Mouse (Mus musculus) stomach, postnatal 0 days (tissue): ENCODE measurements around the gene Mcl1. TPM values are rescaled to one million over a fixed set of nuclear protein-coding genes. Genes with fewer than 3 reads are reported as not detected.

Experiments used
- ATAC-seq: fragments of 200-750 bp; cut with Nextera tagmentation; 2 replicates; pipeline ENCODE4 v1.8.0; 2017; ENCODE audit not compliant: low FRiP score, low TSS enrichment
- DNase-seq: peaks from one replicate; pipeline ENCODE4 v3.0.0-alpha.2; 2016; ENCODE audit warnings: low spot score
- H3K27ac ChIP-seq: fragments of 300-500 bp; sonication (generic); replicated peaks from 2 replicates; pipeline ENCODE4 v1.5.1; 2014; ENCODE audit warnings: mild to moderate bottlenecking, control low read depth
- H3K27me3 ChIP-seq: fragments of 300-500 bp; sonication (generic); 2 replicates; pipeline ENCODE4 v1.6.1; 2014; ENCODE audit warnings: low read length; ENCODE audit not compliant: control insufficient read depth, insufficient read depth
- H3K36me3 ChIP-seq: fragments of 300-500 bp; sonication (generic); 2 replicates; pipeline ENCODE4 v1.6.1; 2014; ENCODE audit warnings: low read length, mixed read lengths; ENCODE audit not compliant: control insufficient read depth, insufficient read depth
- H3K4me1 ChIP-seq: fragments of 300-500 bp; sonication (generic); replicated peaks from 2 replicates; pipeline ENCODE4 v1.6.1; 2014; ENCODE audit warnings: antibody characterized with exemption; ENCODE audit not compliant: control insufficient read depth, insufficient read depth
- H3K4me2 ChIP-seq: fragments of 300-500 bp; sonication (generic); replicated peaks from 2 replicates; pipeline ENCODE4 v1.6.1; 2014; ENCODE audit warnings: low read depth, mild to moderate bottlenecking, control low read depth, moderate library complexity
- H3K4me3 ChIP-seq: fragments of 300-500 bp; sonication (generic); 2 replicates; pipeline ENCODE4 v1.5.1; 2014; ENCODE audit warnings: low read depth, low read length, control low read depth
- H3K9ac ChIP-seq: fragments of 300-500 bp; sonication (generic); 2 replicates; pipeline ENCODE4 v1.6.1; 2014; ENCODE audit warnings: mild to moderate bottlenecking, low read length, control low read depth, mixed read lengths
- H3K9me3 ChIP-seq: fragments of 300-500 bp; sonication (generic); 2 replicates; pipeline ENCODE4 v1.6.1; 2016; ENCODE audit warnings: low read length; ENCODE audit not compliant: control insufficient read depth
- CTCF ChIP-seq: IDR thresholded peaks from 2 replicates; pipeline ENCODE4 v1.5.1; 2016; ENCODE audit warnings: antibody characterized with exemption, low read depth, mild to moderate bottlenecking, moderate library complexity
- EP300 ChIP-seq: optimal IDR thresholded peaks from 2 replicates; pipeline ENCODE3; 2016; ENCODE audit warnings: antibody characterized with exemption
- WGBS: fragments of 180-500 bp; shearing (Covaris S2); extraction: QIAGEN DNeasy Blood & Tissue Kit; methylation state at CpG from one replicate; pipeline ENCODE4 v1.1.7; 2014; 5-methylcytosine and 5-hydroxymethylcytosine counted together
- polyA plus RNA-seq: library from polyadenylated mRNA; unstranded; fragments of >200 nt; fragmentation: Nextera tagmentation; extraction: Ambion mirVana; gene quantifications from 2 replicates; pipeline ENCODE4 v1.2.1, GENCODE M21; 2015

Gene Mcl1
- polyA plus RNA-seq, 1 experiment from 2014 or later: 59.2 TPM

DNA sequence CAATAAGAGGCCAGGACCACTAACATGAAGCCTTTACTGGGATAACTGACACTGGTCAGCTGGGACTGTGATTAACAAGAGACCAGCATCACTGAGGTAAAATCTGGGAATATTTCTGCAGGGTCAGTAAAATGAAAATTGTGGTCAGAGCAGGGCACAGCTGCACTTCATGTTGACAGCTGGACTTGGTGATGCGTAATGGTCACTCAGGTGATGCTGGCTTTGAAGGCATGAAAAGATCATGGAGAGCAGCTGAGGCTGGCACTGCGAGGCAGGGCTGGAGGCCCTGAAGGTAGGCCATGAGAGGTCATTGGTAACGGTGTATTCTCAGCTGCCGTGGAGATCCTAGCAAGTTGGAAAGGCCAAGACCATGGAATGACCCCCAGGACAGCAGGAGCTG lies 39.7 kb downstream of the Mcl1 start:
- H3K36me3 ChIP-seq: no peaks in the 10 kb centered on the region
- 94% methylated on average over 4 of the region's 4 CpGs for WGBS
- H3K27me3 ChIP-seq: no peaks in the 10 kb centered on the region
- no peaks in the 10 kb centered on the region for H3K9me3 ChIP-seq
- no peak for TF ChIP-seq EP300
- TF ChIP-seq CTCF: no peak
- no peak overlapping the region for H3K4me3 ChIP-seq
- H3K9ac ChIP-seq: no peak overlapping the region
- H3K4me1 ChIP-seq: peaks cover 18% of the 10 kb centered on the region; the same call in 1 of the 2 replicates
- DNase-seq (no peak), ATAC-seq (no peak)
- H3K4me2 ChIP-seq: no peak overlapping the region
- no peak overlapping the region for H3K27ac ChIP-seq

DNA sequence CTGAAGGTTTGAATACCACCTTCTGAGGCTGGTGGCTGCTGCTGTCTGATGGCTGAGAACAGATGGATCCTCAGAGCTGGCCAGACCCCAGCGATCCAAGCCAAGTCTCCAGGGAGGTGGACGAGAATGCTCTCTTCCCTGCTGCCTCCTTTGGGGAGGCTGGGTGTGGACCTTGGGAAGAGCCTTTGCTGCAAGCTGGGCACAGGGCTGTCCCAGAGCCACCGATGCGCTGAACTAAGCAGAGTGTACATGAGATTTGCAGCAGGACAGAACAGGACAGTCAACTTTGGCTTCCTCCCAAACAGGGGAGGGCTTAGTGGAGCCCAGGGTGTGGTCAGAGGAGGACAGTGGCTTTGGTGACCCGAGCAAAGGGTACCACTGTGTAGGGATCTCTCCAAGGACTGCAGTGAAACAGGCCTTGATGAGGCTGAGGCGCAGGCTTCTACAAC lies 41.7 kb downstream of the Mcl1 start:
- Histone ChIP-seq H3K4me3 (no peak overlapping the region), H3K27me3 (no peaks in the 10 kb centered on the region), H3K4me2 (no peak overlapping the region), H3K9me3 (no peaks in the 10 kb centered on the region), H3K4me1 (peaks cover 15% of the 10 kb centered on the region; the same call in 1 of the 2 replicates), H3K36me3 (no peaks in the 10 kb centered on the region), H3K9ac (no peak overlapping the region), H3K27ac (peak overlapping the region; percentile 91)
- DNase-seq (no peak), ATAC-seq (0 out of 2 replicates have a peak, but pooled peaks have one; percentile 3)
- no peak for TF ChIP-seq EP300
- no peak for TF ChIP-seq CTCF
- 40% methylated on average over 6 of the region's 6 CpGs for whole genome bisulfite sequencing

DNA sequence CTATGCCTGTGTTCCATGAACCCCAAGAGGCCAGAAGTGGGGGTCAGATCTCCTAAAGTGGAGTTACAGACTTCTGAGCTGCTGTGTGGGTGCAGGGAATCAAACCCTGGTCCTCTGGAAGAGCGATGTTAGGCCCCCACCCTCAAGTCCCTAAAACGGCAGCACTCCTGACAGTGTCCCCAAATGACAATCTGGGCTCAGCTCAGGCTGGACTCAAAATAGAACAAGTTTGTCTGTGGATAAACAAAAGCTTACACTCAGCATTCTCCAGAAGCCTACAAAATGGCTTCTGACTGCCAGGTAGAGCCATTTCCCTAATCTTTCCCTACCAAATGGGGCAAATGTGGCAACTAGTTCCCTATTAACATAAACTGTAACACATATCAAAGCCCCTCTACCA lies 42.5 kb downstream of the Mcl1 start:
- H3K4me1 ChIP-seq: peaks cover 15% of the 10 kb centered on the region; the same call in 1 of the 2 replicates
- DNase-seq: no peak
- no peak overlapping the region for H3K9ac ChIP-seq
- no peaks in the 10 kb centered on the region for H3K36me3 ChIP-seq
- no peak overlapping the region for H3K4me2 ChIP-seq
- H3K27me3 ChIP-seq: no peaks in the 10 kb centered on the region
- WGBS: 57% methylated on average over 2 of the region's 2 CpGs
- peak overlapping the region; percentile 91 for H3K27ac ChIP-seq
- no peaks in the 10 kb centered on the region for H3K9me3 ChIP-seq
- TF ChIP-seq EP300 (no peak), CTCF (no peak)
- no peak for ATAC-seq
- H3K4me3 ChIP-seq: no peak overlapping the region

DNA sequence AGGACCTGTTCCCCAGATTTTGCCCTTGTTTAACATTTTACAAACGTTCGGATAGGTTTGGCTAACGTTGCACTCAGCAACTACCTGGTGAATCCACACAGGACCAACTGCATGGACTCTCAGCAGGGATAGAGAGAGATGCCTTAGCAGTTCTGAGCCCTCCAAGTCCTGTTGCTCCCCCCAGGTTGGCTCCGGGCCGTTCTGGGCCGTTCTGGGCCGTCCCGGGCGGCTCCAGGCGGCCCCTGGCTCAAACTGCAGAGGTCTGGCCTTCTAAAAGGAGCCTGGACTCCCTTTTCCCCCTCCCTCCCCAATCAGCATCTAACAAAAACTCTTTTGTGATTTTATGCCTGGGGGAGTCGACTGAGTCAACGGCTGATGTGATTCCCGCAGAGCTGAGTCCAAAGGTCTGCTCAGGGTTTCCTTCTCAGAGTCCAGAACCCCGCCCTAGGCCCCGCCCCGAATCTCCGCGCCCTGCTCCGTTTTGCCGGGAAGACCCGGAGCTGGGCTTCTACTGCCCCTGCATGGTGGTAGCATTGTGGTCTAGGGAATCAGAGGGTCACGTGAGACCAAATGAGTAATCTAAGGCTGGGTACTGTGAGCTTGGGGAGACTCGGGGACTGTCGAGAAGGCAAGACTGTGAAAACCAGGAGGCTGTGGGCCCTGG lies 43.4 kb downstream of the Mcl1 start:
- Histone ChIP-seq H3K27ac (peak overlapping the region; percentile 91), H3K9ac (peak overlapping the region; percentile 63), H3K4me1 (0 out of 2 replicates have a peak, but pooled peaks cover 9% of the 10 kb centered on the region), H3K4me2 (peak overlapping the region; percentile 58), H3K27me3 (no peaks in the 10 kb centered on the region), H3K36me3 (no peaks in the 10 kb centered on the region), H3K4me3 (peak overlapping the region; percentile 23), H3K9me3 (no peaks in the 10 kb centered on the region)
- TF ChIP-seq CTCF: peak; percentile 66
- TF ChIP-seq EP300: peak; percentile 16
- DNase-seq (peak; percentile 97), ATAC-seq (peak; percentile 96)
- WGBS: 4% methylated on average over 24 of the region's 24 CpGs

DNA sequence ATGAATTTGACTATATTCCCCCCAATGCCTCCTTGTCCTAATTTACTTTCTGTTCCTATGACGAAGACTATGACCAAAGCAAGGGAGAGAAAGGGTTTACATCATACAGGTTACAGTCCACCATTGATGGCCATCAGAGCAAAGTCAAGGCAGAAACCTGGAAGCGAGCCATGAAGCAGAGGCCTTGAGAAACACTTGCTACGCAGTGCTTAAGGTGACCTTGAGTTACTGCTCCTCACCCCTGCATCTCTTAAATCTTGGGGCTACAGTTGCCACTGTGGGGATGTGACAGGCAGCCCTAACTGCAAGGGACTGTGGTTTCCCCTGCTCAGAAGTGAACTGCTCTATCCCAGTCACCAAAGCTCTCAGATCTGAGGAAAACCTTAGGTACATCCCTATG lies 44.7 kb downstream of the Mcl1 start:
- WGBS: 92% methylated on average over 3 of the region's 3 CpGs
- Histone ChIP-seq H3K27me3 (no peaks in the 10 kb centered on the region), H3K4me1 (0 out of 2 replicates have a peak, but pooled peaks cover 9% of the 10 kb centered on the region), H3K9ac (no peak overlapping the region), H3K27ac (no peak overlapping the region), H3K36me3 (no peaks in the 10 kb centered on the region), H3K9me3 (no peaks in the 10 kb centered on the region), H3K4me3 (no peak overlapping the region), H3K4me2 (no peak overlapping the region)
- TF ChIP-seq CTCF: no peak
- no peak for TF ChIP-seq EP300
- ATAC-seq (no peak), DNase-seq (no peak)

DNA sequence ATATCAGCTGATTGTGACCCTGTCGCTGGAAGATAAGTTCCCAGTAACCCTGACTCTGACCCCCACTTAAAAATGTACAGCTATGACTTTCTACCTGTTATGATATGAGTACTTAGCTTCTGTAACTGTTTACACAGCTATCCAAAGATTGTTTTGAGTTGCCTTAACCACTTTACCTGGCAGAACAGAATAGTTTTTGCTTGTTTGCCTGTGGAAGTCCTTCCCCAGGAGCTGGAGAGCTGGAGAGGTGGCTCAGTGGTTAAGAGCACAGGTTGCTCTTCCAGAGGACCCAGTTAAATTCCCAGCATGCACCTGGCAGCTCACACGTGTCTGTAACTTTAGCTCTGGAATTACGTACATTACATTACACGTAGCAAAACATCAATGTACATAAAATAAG lies 46.0 kb downstream of the Mcl1 start:
- Histone ChIP-seq H3K4me2 (no peak overlapping the region), H3K27me3 (no peaks in the 10 kb centered on the region), H3K9me3 (no peaks in the 10 kb centered on the region), H3K4me1 (0 out of 2 replicates have a peak, but pooled peaks cover 9% of the 10 kb centered on the region), H3K4me3 (no peak overlapping the region), H3K36me3 (no peaks in the 10 kb centered on the region), H3K9ac (no peak overlapping the region), H3K27ac (no peak overlapping the region)
- TF ChIP-seq CTCF: no peak
- TF ChIP-seq EP300: no peak
- WGBS: 72% methylated on average over 4 of the region's 4 CpGs
- no peak for ATAC-seq
- no peak for DNase-seq
